Mouse (Mus musculus): ENCODE measurements around the gene Chpf. TPM values are rescaled to one million over a fixed set of nuclear protein-coding genes. Genes with fewer than 3 reads are reported as not detected.
A peak's percentile ranks its signal among the peaks of the same experiment; 100 is the strongest.

Gene Chpf
- 1 to 10 TPM; 5.2 to 5.6 TPM for polyA plus RNA-seq (2017; shearing (Covaris generic))

DNA sequence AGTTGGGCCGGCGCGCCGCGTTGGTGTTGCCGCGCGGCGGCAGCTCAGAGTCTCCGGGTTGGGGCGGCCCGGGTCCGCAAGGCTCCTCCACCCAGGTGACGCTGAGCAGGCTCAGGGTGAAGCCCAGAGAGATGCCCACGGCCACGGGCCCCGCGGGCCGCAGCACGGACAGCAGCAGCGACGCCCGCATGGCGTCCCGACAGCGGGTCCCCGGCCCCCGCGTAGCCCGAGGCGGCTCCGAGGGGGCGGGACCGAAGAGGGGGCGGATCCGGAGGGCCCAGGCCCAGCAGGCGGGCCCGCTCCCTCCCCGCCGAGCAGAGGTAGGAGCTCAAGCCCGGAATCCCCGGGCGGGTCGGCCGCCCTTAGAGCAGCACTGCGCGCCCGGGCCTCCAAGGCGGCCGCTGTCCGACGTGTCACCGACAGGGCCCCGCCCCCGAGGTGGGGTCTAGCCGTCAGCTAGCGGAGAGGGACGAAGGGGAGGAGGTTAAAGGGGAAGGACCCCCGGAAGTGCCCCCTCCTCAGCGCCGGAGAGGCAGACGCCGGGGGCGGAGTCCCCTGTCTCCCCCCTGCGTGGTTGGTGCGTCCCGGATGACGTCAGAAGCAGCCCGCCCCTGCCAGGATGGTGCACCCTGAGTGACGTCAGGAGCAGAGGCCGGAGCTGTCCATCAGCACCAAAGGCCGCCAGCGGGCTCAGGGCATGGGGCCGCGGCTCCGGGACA is at the start of gene Chpf, which contains the start of gene Tmem198:
Chpf (minus strand) TSS at position 392 of the 719 bp plus-strand sequence.
Tmem198 (plus strand) TSS at position 617 of the 719 bp plus-strand sequence.
- peak; percentile 88 for ATAC-seq

DNA sequence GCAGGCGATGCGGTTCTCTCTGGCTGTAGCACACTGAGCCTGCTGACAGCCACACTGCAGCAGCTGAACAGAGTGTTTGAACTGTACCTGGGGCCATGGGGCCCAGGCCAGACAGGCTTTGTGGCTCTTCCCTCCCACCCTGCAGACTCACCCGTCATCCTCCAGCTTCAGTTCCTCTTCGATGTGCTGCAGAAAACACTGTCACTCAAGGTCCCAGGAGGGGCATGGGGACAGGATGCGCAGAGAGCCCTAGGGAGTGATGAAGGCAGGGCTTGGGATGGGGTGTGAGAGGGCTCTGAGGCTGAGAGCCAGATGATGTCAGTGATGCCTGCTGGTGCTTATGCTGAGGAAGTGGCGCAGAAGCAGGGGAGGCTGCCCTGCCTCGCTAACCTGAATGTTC is 45.6 kb upstream of the Chpf start:
- ATAC-seq, result no peak

DNA sequence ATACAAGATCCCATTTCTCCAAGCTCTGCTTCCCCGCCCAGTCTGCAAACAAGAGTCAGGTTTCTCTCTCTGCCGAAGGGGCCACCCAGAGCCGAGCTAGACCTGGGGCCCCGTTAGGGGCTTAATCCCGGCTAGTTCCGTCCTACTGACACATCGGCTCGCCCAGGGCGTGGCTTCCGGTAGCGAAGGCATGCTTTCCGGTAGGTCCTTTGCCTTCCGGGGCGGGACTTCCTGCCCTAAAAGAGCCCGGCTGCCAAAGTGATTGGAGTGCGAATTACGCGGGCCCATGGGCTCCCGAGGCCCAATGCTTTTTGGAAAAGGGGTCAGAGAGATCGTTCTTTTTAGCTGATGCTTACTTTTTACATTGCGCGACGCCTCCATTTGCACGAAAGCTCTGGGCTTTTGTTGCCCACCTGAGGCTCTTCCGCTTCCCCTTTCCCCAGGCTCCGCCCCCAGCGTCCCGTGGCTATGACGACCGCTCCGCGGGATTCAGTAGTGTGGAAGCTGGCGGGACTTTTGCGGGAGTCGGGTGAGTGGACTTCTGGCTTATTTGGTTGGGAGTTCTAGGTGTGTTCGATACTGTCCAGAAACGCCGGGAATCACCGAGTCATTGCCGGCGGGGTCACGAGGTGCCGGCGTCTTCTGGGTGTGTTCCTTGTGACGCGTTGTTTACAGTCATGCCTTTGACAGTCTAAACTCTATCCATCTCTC is 42.4 kb upstream of the Chpf start, which contains the start of gene Stk11ip:
Stk11ip (plus strand) TSS at position 209 of the 711 bp plus-strand sequence.
- peak; percentile 94 for ATAC-seq

GRCm38 (mm10) chr1:75519576-75519975 is 40.5 kb upstream of the Chpf start:
- no peak for ATAC-seq

- ATAC-seq, result no peak
Observed at GRCm38 (mm10) chr1:75518427-75518826, 39.3 kb upstream of the Chpf start.

DNA sequence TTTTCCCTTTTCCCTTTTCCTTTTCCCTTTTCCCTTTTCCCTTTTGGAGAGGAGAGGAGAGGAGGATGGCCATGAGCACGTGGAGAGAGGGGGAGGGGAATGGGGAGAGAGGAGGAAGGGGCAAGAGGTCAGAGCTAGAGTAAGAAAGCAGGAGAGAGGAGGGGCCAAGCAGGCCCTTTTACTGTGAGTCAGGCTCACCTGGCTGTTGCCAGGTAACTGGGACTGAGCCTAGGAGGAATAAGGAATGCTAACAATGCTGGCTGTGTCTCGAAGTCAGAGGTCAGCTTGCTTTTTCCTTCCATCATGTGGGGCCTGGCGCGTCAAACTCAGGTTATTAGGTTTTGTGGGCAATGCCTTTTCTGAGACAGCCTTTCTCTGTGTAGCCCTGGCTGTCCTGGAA is 38.9 kb upstream of the Chpf start:
- ATAC-seq, result no peak

- no peak for ATAC-seq
Observed at GRCm38 (mm10) chr1:75516703-75517380, 37.7 kb upstream of the Chpf start.

- no peak for ATAC-seq
Observed at GRCm38 (mm10) chr1:75512550-75512949, 33.4 kb upstream of the Chpf start.

- no peak for ATAC-seq
Observed at GRCm38 (mm10) chr1:75511437-75512210, 32.5 kb upstream of the Chpf start.

- no peak for ATAC-seq
Observed at GRCm38 (mm10) chr1:75510154-75510553, 31.0 kb upstream of the Chpf start.

- ATAC-seq, result no peak
Observed at GRCm38 (mm10) chr1:75509586-75509985, 30.5 kb upstream of the Chpf start.

DNA sequence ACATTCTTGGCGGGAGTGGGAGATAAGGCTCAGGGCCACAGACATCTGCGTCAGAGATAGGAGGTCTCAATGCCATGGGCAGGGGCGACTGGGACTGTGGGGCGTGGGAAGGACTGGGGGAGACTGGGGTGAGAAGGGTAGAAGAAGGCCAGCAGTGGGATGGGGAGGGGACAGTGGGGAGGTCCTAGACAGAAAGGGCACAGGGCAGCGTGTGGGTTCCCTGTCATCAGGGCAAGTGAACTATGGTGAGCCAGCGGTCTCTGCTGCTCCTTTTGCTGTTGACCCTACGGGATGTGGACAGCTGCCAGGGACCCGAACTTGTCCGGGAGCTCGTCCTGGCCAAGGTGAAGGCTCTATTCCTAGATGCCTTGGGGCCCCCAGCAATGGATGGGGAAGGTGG is 27.9 kb upstream of the Chpf start, which contains the start of gene Inha:
Inha (plus strand) TSS at position 72 of the 400 bp plus-strand sequence.
- ATAC-seq, result no peak

DNA sequence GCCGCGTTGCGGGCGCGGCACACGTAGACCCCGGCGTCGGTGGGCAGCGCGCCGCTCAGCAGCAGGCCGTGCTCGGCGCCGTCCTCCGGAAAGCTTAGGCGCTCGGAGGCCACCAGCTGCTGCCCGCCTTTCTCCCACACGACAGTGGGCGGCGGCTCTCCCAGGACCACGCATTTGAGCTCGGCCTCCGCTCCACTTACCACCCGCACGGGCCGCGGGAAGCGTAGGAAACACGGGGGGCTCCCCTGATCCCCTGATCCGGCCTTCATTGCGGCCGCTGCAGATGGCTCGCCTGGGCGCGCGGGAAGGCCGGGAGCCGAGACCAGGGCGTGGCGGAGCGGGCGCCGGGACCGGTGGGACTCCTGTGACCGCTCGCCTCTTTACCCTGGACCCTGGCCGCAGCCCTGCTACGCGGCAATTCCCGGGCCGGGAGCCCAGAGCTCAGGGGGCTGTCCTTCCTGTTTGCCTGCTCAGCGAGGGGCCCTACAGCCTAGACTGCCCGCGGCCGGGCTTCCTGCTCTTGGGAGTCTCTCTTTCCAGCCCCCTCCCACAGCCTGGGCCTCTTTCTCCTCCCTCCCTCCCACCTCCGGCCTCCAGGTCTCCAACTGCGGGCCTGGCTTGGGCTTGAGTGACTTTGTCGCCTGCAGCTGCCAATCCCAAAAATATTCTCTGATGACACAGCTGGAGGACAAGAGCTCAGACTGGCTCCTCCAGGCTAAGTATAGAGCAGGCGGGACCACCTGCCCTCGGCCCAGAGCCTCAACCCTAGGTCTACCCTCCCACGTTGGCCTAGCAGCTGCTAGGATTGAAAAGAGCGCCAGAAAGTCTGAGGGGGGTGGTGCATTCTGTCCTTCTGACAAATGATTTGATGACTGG is 27.1 kb upstream of the Chpf start, which contains the start of gene Obsl1:
Obsl1 (minus strand) TSS at position 497 of the 876 bp plus-strand sequence.
- no peak for ATAC-seq

DNA sequence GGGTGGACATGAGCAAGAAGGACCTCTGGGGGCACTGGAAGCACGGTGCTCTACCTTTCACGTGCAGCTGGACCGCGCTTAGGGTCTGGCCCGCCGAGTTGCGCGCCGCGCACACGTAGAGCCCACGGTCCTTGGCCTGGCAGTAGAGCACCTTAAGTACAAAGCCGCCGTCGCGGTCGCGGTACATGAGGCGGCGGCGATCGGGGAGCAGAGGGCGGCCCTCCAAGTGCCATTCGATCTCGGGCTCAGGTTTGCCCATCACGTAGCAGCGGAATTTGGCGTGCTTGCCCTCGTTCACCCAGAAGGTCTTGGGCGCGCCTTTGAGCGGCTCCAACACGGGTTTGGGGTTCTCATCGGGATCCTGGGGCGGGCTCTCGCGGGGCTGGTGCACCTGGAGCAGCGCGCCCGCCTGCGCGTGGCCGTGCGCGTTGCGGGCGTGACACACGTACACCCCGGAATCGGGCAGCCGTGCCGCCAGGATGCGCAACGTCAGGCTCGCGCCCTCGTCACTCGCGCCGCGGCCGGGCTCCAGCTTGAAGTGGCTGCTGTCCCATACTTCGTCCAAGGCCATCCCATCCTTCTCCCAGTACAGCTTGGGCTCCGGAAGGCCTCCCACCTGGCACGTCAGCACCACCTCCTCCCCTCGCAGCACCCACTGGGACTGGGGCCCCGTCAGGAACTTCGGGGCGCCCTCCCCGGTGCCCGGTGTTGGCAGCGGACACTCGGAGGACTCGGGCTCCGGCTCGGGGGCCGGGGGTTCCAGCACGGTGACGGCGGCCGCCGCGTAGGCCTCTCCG is 26.2 kb upstream of the Chpf start:
- no peak for ATAC-seq

GRCm38 (mm10) chr1:75504256-75505045 is 25.3 kb upstream of the Chpf start:
- no peak for ATAC-seq

DNA sequence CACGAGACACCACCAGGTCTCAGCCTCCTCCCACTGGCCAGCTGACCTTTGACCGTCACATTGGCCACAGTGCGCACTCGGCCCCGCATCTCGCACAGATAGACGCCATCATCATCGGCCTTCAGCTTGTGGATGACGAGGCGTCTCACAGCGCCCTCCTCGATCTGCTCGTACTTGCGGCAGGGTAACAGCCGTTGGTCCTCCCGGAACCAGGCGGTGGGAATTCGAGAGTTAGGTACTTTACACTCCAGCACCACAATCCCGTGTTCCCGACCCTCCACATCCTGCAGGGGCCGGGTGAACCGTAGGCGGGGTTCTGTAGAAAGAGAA is 24.5 kb upstream of the Chpf start:
- no peak for ATAC-seq

- ATAC-seq, result no peak
Observed at GRCm38 (mm10) chr1:75502945-75503650, 24.0 kb upstream of the Chpf start.

DNA sequence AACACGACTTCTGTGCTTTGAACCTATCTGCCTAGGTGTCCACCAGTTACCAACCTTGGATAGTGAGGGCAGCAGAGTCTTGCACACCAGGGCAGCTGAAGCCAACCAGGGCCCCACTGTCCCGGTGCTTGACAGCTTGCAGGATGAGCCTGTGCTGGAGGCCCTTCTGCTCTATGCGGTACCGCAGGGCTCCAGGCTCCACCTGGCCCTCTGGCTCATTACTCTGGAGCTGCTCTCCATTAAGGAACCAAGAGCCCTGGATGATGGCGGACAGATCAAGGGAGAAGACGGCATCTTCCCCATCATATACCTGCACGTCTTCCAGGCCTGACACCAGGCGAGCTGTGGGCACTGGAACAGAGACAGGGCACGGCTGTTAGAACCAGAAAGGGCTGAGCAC is 22.8 kb upstream of the Chpf start:
- ATAC-seq, result no peak

- no peak for ATAC-seq
Observed at GRCm38 (mm10) chr1:75499441-75499840, 20.3 kb upstream of the Chpf start.
